Mouse (Mus musculus) Patski (cell line): ENCODE data around the gene Trpv3. TPM values are rescaled to one million over a fixed set of nuclear protein-coding genes. Genes with fewer than 3 reads are reported as not detected.

Experiments
- ATAC-seq: fragments of 100-300 bp; one replicate; pipeline ENCODE4 v1.8.0; 2021
- CTCF ChIA-PET: fragments of 350-600 bp; sonication (Branson Sonifier 250); formaldehyde crosslinking; loops from one replicate; lab custom pipeline; 2022; ENCODE audit warnings: inconsistent platforms; lab: Charles Lee
- POLR2A ChIA-PET: fragments of 350-600 bp; sonication (Branson Sonifier 250); formaldehyde crosslinking; loops from one replicate; lab custom pipeline; 2022; ENCODE audit warnings: antibody characterized with exemption, inconsistent platforms; lab: Charles Lee
- DNase-seq: peaks from one replicate; pipeline ENCODE4 v3.0.0-alpha.2; 2011; ENCODE audit warnings: low read depth, low spot score
- H3K27me3 ChIP-seq: fragments of 371-371 bp; one replicate; pipeline ENCODE4 v1.5.1; 2021
- CTCF ChIP-seq: fragments of 100-300 bp; IDR thresholded peaks from one replicate; pipeline ENCODE4 v1.5.1; 2021
- in situ Hi-C: fragments of 300-500 bp; cut with MboI; formaldehyde crosslinking; loops from 3 replicates; pipeline ENCODE4 v1.11.1; 2018; ENCODE audit warnings: low pct_unique_long_range_greater_than_20kb, mixed read lengths
- polyA plus RNA-seq: library from polyadenylated mRNA; unstranded; gene quantifications from one replicate; pipeline ENCODE4 v1.2.3, GENCODE M21; 2021

Trpv3 gene
- polyA plus RNA-seq, 1 experiment from 2014 or later, result 0.01 TPM

- no peaks in the 10 kb centered on the region for H3K27me3 ChIP-seq
- ATAC-seq, result no peak
- in situ Hi-C loops, result no loop called here
- POLR2A ChIA-PET, result no interaction called here
- no peak for TF ChIP-seq CTCF
- DNase-seq, result no peak
- CTCF ChIA-PET, result no interaction called here
Measured at GRCm38 (mm10) chr11:73236731-73237130, 30.5 kb upstream of the Trpv3 start.

GRCm38 (mm10) chr11:73242199-73242598, 25.0 kb upstream of the Trpv3 start:
- ChIA-PET POLR2A (no interaction called here), CTCF (no interaction called here)
- TF ChIP-seq CTCF, result no peak
- in situ Hi-C loops, result no loop called here
- ATAC-seq (no peak), DNase-seq (no peak)
- no peaks in the 10 kb centered on the region for H3K27me3 ChIP-seq

GRCm38 (mm10) chr11:73242777-73243176, 24.4 kb upstream of the Trpv3 start:
- ATAC-seq (no peak), DNase-seq (no peak)
- no peaks in the 10 kb centered on the region for H3K27me3 ChIP-seq
- in situ Hi-C loops, result no loop called here
- ChIA-PET CTCF (no interaction called here), POLR2A (no interaction called here)
- TF ChIP-seq CTCF, result no peak

GRCm38 (mm10) chr11:73257362-73257945, 9.7 kb upstream of the Trpv3 start:
- ATAC-seq (no peak), DNase-seq (no peak)
- TF ChIP-seq CTCF, result no peak
- POLR2A ChIA-PET, result no interaction called here
- in situ Hi-C loops, result no loop called here
- CTCF ChIA-PET, result interaction anchor here (1.4 to 3.2 kb wide), 2 partner anchors 13 to 23 kb away, joined by 4 to 11 read pairs; no protein-coding TSS in a partner anchor
- H3K27me3 ChIP-seq, result peaks cover 4% of the 10 kb centered on the region

GRCm38 (mm10) chr11:73258664-73259063, 8.5 kb upstream of the Trpv3 start:
- ChIA-PET POLR2A (no interaction called here), CTCF (no interaction called here)
- ATAC-seq (no peak), DNase-seq (no peak)
- no peaks in the 10 kb centered on the region for H3K27me3 ChIP-seq
- TF ChIP-seq CTCF, result no peak
- in situ Hi-C loops, result no loop called here

GRCm38 (mm10) chr11:73260457-73260856, 6.7 kb upstream of the Trpv3 start:
- POLR2A ChIA-PET, result no interaction called here
- no peak for ATAC-seq
- DNase-seq, result no peak
- in situ Hi-C loops, result no loop called here
- CTCF ChIA-PET, result no interaction called here
- H3K27me3 ChIP-seq, result no peaks in the 10 kb centered on the region
- no peak for TF ChIP-seq CTCF

GRCm38 (mm10) chr11:73261385-73261784, 5.8 kb upstream of the Trpv3 start:
- ATAC-seq (no peak), DNase-seq (no peak)
- CTCF ChIA-PET, result no interaction called here
- H3K27me3 ChIP-seq, result no peaks in the 10 kb centered on the region
- in situ Hi-C loops, result no loop called here
- POLR2A ChIA-PET, result no interaction called here
- TF ChIP-seq CTCF, result no peak

GRCm38 (mm10) chr11:73274821-73275220, 7.6 kb downstream of the Trpv3 start:
- TF ChIP-seq CTCF, result no peak
- in situ Hi-C loops, result loop anchor here (25.0 kb wide), 1 partner anchor 1087 kb away; the partner anchor contains the start of genes Olfr411 and Olfr412
- DNase-seq (no peak), ATAC-seq (no peak)
- POLR2A ChIA-PET, result no interaction called here
- H3K27me3 ChIP-seq, result no peaks in the 10 kb centered on the region
- CTCF ChIA-PET, result interaction anchor here (0.7 kb wide), 1 partner anchor 18 kb away, joined by 3 read pairs; no protein-coding TSS in a partner anchor

GRCm38 (mm10) chr11:73280710-73281109, 13.5 kb downstream of the Trpv3 start:
- no peak for DNase-seq
- in situ Hi-C loops, result loop anchor here (5.0 to 25.0 kb wide), 2 partner anchors 143 to 1082 kb away; partner anchors contain the start of genes Haspin, Olfr411 and Olfr412
- no peak for TF ChIP-seq CTCF
- no peak for ATAC-seq
- ChIA-PET POLR2A (no interaction called here), CTCF (interaction anchor here (1.1 to 1.9 kb wide), 4 partner anchors 9 to 147 kb away, joined by 3 to 8 read pairs (median 4); no protein-coding TSS in a partner anchor)
- no peaks in the 10 kb centered on the region for H3K27me3 ChIP-seq

GRCm38 (mm10) chr11:73281528-73282027, 14.4 kb downstream of the Trpv3 start:
- ATAC-seq (peak; percentile 63), DNase-seq (peak; percentile 25)
- in situ Hi-C loops, result loop anchor here (5.0 to 25.0 kb wide), 2 partner anchors 144 to 1081 kb away; partner anchors contain the start of genes Haspin, Olfr411 and Olfr412
- peak; percentile 85 for TF ChIP-seq CTCF
- H3K27me3 ChIP-seq, result no peaks in the 10 kb centered on the region
- POLR2A ChIA-PET, result interaction anchor here (0.6 to 1.2 kb wide), 3 partner anchors 93 to 861 kb away, joined by 3 to 5 read pairs (median 3); no protein-coding TSS in a partner anchor
- CTCF ChIA-PET, result interaction anchor here (0.6 to 2.1 kb wide), 5 partner anchors 10 to 148 kb away, joined by 3 to 8 read pairs (median 4); no protein-coding TSS in a partner anchor

GRCm38 (mm10) chr11:73283369-73283768, 16.2 kb downstream of the Trpv3 start:
- in situ Hi-C loops, result loop anchor here (5.0 to 25.0 kb wide), 2 partner anchors 146 to 1079 kb away; partner anchors contain the start of genes Haspin, Olfr411 and Olfr412
- no peak for ATAC-seq

More at GRCm38 (mm10) chr11:73283369-73283768, 16.2 kb downstream of the Trpv3 start:
- H3K27me3 ChIP-seq, result no peaks in the 10 kb centered on the region
- POLR2A ChIA-PET, result interaction anchor here (0.6 kb wide), 1 partner anchor 72 kb away, joined by 3 read pairs; no protein-coding TSS in a partner anchor
- DNase-seq, result no peak
- CTCF ChIA-PET, result no interaction called here
- no peak for TF ChIP-seq CTCF
